Mouse (Mus musculus) megakaryocyte, embryonic 14.5 days (primary cell): ENCODE measurements around the gene Arid5b.

ENCODE experiments used
- FLI1 ChIP-seq: IDR thresholded peaks from 2 replicates; pipeline ENCODE4 v1.6.1; 2012; ENCODE audit warnings: low read length, inconsistent platforms, mixed read lengths
- GATA1 ChIP-seq: IDR thresholded peaks from 3 replicates; pipeline ENCODE4 v1.6.1; 2012; ENCODE audit warnings: mixed read lengths, low read length, inconsistent platforms, borderline replicate concordance

DNA sequence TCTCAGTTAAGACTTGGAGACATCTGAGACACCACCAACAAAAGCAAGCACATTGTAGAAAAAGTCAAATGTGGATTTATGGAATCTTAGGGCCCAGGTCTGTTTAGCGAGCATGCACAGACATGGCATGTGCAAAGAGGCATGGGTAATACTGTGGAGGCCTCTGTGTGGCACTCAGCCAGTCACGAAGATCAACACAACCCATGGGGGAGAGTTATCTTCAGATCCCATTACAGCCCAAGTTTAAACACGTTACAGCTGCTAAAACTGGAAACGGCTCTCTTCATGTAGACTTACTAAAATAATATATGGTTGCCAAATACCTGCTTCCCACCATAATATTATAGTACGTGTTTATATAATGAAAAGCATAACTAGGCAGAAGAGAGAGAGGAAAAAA, 174.6 kb downstream of the Arid5b start:
- TF ChIP-seq GATA1 (no peak), FLI1 (no peak)
